Mouse (Mus musculus): Measurements from ENCODE around the gene Lsm2.
A peak's percentile ranks its signal among the peaks of the same experiment; 100 is the strongest.

Gene Lsm2

GRCm38 (mm10) chr17:35016376-35016775 lies 34.7 kb downstream of the Lsm2 start, which contains the start of gene Vwa7:
Vwa7 (plus strand) TSS chr17:35016579.
- no peak for DNase-seq

- no peak for DNase-seq
Observed at GRCm38 (mm10) chr17:35016791-35017705, 35.4 kb downstream of the Lsm2 start.

- no peak for DNase-seq
Observed at GRCm38 (mm10) chr17:35017706-35018030, 36.0 kb downstream of the Lsm2 start.

DNA sequence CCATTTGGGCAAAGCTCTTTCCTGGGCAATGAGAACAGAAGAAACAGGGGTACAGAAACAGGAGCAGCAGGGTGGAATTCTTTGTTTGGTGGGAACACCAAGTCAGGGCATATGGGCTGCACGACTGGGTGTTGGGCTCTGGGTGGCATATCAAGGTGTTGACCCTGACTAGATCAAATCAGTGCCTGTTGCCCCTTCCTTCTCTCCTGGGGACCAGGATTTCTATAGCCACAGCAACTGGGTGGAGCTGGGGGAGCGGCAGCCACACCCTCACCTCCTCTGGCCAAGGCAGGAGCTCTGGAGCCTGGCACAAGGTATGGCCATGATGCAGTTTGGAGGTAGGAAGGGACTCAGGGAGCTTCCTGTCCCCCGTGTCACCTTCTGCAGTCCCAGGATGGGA lies 36.5 kb downstream of the Lsm2 start:
- DNase-seq: no peak

DNA sequence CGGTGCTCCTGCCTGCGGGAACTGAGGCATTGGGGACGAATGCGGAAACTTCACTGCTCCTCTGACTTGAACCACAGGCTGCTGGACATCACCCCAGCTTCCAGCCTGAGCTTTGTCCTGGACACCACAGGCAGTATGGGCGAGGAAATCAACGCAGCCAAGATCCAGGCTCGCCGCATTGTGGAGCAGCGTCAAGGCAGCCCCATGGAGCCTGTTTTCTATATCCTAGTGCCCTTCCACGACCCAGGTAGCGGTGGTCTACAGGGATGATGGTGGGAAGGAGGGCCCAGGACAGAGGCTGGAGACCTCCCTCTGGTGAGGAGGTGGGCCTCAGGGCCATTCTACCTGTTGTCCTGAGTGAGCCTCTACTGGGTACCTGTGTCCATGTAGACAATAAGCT lies 38.2 kb downstream of the Lsm2 start:
- no peak for DNase-seq

GRCm38 (mm10) chr17:35020551-35020950 lies 38.9 kb downstream of the Lsm2 start:
- DNase-seq: no peak

- peak; percentile 71 to 77 for DNase-seq
Observed at GRCm38 (mm10) chr17:35021163-35021808, 39.6 kb downstream of the Lsm2 start.

DNA sequence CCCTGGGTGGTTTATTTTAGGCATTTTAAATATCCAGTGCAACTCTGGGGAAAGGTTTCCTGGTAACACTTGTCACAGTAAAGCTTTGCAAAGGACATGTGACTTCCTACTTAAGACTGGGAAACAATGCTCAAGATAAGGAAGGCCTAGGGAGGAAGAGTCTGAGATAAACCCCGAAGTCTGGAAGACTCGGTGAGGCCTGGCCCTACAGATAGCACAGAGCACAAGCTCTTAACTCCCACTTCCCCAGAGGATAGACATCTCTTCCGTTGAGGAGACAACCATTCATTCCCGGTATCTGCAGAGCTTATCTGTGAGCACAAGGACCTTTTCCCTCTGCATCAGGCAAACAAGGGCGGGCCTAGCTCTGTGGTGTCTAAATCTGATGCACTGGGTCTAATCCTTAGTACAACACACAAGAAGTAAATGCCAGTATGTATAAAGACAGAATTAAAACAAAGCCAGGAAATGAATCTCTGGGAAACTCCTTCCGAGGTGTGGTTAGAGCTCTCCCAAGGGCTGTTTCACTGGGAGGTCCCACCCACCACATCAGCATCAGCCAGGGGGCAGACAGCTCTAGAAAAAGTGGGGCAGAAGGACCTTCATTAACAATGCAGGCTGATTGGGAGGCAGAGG lies 40.3 kb downstream of the Lsm2 start:
- no peak for DNase-seq

DNA sequence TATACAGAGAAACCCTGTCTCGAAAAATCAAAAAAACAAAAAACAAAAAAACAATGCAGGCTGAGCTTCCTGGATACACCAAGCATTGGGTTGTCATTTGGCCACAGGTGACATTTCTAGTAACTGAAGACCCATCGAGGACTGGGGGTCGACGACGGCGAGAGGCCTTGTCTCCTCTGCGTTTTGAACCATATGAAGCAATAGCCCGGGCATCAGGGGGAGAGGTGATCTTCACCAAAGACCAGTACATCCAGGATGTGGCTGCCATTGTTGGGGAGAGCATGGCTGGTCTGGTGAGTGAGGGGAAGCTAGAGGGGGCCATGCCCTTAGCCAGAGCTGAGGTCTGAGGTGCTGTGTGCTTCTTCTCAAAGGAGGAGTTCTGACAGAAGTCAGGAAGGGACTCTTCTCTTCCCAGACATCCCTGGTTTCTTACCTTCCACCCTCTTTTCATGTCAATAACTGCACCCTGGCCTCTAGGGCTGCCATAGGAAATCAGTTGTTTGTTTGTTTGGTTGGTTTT lies 40.9 kb downstream of the Lsm2 start:
- no peak for DNase-seq

DNA sequence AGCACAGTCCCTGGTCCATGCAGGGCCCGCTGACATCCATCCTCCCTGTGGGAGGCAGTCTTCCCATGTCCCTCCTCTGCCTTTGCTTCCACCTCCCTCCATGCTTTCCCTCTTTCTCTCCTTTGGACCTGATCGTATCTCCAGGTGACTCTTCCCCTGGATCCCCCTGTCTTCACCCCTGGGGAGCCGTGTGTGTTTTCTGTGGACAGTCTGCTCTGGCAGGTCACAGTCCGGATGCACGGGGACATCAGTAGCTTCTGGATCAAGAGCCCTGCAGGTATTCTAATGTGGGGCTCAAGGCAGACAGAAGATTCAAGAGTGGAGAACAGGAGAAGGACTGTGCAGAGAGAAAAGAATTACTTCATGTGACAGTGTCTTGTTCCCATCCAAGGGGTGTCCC lies 41.6 kb downstream of the Lsm2 start:
- DNase-seq: no peak

DNA sequence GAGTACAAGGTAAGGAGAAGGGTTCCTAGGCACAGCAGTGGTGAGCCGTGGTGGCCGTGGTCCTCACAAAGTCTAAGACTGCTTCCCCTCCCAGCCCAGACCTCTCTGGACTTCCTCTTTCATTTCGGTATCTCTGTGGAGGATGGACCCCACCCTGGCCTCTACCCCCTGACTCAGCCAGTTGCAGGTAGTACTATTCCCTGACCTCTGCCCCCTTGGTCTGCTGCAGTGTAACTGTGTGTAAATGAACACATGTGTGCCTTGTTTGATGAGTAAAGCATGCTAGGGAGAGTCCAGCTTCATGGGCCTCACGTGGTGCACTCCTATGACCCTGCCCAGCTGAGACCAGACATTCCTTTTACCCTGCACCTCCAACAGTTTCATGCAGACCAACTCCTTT lies 42.1 kb downstream of the Lsm2 start:
- no peak for DNase-seq

- DNase-seq: no peak
Observed at GRCm38 (mm10) chr17:35024261-35024660, 42.6 kb downstream of the Lsm2 start.

GRCm38 (mm10) chr17:35024691-35025488 lies 43.2 kb downstream of the Lsm2 start:
- no peak for DNase-seq

GRCm38 (mm10) chr17:35026206-35026605 lies 44.5 kb downstream of the Lsm2 start:
- DNase-seq: no peak

DNA sequence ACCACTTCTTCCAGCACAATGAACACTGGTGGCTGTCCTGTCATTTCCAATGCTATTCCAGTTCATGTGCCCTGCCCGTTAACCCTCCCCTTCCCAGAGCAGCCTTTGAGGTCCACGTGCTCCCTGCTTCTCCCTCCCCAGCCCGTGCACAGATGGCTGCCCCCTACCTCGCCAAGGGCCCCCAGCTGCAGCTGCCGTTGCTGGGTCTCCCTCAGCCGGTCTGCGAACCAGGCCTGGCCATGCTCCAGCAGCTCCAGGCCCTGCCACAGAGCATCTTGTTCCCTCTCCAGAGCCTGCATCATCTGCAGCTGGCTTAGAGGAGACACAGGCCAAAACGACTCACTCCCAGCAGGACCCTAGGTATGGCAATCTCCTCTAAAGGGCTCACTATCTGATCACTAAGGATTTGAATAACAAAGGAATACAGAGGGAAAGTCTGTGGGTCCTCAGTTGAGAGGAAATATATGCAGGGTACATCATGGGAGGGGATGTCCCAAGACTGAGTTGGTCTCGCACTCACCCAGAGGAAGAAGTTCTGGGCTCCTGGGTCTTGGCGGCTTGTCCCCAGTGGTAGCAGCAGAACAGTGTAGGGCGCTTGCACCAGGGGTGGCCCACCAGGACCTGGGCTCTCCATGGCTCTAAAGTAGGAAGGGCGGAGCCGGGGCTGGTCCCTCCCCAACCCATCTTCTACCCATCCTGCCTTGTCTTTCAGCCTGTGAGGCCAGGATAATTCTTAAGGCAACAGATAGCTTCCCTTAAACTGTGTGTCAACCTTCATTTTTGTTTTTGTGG lies 45.8 kb downstream of the Lsm2 start, which contains the start of gene Sapcd1:
Sapcd1 (minus strand) TSS at position 740 of the 792 bp plus-strand sequence.
- peak in 1 of 2 experiments; percentile 9 for DNase-seq

- DNase-seq: no peak
Observed at GRCm38 (mm10) chr17:35028315-35028714, 46.7 kb downstream of the Lsm2 start.

DNA sequence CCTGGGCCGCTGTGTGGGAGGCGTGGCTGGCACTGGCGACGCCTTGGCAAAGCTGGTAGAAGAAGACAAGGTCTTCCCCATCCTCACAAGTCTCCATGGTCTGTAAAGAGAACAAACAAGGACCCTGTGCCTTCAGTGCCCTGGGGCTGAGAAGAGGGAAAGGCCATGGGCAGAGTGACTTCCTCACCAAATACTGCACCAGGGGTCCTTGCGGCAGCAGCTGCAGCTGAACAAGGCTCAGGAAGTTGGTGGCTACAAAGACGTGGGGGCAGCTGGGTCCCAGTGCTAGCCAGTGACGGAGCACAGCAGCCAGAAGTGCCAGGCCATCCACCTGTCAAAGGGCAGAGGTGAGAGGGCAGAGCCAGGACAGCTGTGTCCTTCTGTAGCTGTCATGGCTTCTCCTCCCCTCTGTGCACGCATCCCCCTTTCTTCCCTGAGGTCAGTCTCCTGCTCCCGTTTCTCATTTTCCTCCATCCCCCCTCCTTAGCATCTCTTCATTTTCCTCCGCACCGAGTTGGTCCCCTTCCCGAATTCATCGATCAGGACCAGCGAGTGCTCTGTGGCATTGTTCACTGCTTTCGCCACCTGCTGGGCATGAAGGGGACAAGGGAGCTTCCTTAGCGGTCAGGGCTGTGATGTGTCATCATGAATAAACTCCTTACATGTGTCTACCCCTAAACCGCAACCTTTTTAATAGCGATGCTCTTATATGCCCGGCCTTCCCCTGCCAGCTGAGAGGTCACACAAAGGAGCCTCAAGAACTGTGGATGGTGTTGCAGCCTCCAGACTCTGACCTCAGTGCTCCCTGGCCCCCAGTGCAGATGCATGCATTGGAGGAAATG lies 48.2 kb downstream of the Lsm2 start:
- peak in 1 of 2 experiments; percentile 46 for DNase-seq

- no peak for DNase-seq
Observed at GRCm38 (mm10) chr17:35031272-35031671, 49.6 kb downstream of the Lsm2 start.

DNA sequence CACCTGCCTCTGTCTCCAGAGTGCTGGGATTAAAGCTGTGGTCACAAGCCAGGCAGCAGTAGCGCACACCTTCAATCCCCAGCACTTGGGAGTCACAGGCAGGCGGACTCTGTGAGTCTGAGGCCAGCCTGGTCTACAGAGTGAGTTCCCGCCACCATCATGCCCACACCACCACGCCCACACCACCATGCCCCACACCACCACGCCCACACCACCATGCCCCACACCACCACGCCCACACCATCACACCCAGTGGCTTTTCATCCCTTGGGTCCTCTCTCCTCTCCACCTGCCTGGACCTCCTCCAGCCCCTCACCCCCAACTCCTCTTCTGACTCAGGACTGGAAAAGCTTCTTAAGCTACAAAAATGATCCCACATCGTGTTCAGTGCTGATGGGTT lies 50.2 kb downstream of the Lsm2 start:
- DNase-seq: no peak

DNA sequence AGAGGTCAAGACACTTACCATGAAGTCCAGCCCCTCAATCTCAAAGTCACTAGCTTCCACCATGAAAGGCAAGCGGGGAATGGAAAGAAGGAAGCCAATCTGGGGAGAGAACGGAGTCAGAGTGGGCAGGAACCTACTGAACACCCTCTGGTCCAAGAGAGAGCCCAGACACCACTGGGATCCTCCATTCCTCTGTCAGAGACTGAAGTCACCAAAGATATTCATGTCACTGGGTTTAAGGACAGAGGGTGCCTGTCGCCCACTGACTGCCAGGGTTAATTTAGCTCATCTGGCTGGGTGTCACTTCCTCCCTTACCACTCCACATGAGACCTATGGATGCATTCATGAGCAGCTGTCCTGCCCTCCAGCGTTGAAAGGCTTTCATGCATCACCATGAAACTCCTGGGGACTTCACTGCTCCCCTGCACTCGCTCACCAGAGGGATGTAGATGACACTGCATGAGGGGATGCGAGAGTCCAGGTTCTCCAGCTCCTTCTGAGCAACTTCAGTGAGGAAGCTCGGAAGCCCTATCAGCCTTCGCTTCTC lies 50.7 kb downstream of the Lsm2 start:
- DNase-seq: no peak
